Mouse (Mus musculus) layer of hippocampus, adult 8-10 months (tissue): ENCODE results near the gene Ing1. TPM values are rescaled to one million over a fixed set of nuclear protein-coding genes. Genes with fewer than 3 reads are reported as not detected.

Experiments
- DNase-seq, 2 experiments: peaks; one replicate each; pipeline ENCODE4 v3.0.0; 2022; ENCODE audit warnings: low spot score in 2 of 2
- total RNA-seq, 4 experiments: library from RNA; stranded (reverse); gene quantifications; 2 replicates each; pipeline ENCODE4 v1.2.4; 2022

The Ing1 gene
- total RNA-seq, 4 experiments from 2014 or later = 35.7 to 43.2 (median 41.5) TPM

DNA sequence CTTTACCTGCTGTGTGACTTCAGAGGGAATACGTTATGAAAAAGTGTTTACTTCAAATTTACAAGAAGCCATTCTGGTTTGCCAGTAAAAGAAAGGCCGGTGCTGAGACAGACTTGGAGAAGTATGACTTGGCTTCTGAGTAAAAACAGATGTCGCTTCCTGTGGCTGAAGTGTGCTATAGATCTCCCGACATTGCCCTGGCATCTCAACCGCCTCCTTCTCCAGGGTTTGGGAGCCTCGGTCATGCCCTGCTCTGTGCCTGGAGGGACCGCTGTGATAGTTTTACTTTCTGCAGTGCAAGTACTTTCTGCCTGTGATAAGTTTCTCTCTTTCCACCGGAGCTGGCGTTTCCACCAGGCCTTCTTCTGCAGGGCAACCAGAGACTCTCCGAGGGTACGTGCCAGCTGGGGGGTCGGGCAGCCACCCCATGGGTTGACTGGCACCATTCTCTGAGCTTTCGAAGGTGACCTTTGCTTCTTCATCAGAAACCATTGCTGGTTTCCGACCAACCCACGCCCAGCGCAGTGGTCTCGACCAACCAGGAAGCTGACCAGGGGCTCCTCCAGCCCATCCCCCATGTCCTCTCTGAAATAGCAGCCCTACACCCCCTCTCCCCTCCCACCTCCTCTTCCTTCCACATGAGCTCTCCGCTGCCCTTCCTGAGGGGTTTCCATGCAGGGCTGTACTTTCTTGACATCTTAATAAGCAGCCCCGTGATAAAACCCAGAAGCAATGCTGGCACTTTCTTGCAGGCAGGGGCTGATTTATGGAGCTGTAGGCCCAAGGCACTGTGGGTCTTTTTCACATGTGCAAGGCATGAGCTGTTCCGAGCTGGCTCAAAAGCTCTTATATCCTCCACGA lies 30.4 kb downstream of the Ing1 start:
- DNase-seq = no peak

GRCm38 (mm10) chr8:11586374-11586745 lies 31.0 kb downstream of the Ing1 start:
- no peak for DNase-seq

GRCm38 (mm10) chr8:11591837-11592236 lies 36.5 kb downstream of the Ing1 start:
- no peak for DNase-seq

- no peak for DNase-seq
These were observed 36.9 kb downstream of the Ing1 start for GRCm38 (mm10) chr8:11592296-11592695.

DNA sequence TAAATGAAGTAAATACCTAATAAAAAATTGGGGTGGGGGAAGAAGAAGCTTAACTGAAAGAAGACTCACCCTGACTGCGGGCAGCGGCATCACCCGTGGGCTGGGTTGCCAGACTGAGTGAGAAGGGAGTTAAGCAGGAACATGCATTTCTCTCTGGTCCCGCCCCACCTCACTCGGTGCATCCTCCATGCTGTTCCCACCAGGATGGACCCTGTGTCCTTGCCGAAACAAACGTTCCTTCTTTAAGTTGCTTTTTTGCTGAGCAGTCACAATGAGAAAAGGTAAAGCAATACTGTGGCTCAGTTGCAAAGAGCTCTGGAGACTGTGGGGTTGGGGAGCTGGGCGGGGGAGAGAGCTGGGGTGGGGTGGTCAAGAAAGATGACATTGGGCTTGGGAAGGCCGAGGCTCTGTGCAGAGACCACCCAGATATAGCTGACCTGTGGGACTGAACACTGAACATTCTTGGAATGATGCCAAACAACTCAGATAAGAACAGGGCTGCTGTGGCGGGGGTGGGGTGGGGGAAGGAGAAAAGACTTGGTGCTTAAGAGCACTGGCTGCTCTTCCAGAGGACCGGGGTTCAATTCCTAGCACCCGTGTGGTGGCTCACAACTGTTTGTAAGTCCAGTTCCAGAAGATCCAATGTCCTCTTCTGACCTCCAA lies 38.0 kb downstream of the Ing1 start:
- no peak for DNase-seq

DNA sequence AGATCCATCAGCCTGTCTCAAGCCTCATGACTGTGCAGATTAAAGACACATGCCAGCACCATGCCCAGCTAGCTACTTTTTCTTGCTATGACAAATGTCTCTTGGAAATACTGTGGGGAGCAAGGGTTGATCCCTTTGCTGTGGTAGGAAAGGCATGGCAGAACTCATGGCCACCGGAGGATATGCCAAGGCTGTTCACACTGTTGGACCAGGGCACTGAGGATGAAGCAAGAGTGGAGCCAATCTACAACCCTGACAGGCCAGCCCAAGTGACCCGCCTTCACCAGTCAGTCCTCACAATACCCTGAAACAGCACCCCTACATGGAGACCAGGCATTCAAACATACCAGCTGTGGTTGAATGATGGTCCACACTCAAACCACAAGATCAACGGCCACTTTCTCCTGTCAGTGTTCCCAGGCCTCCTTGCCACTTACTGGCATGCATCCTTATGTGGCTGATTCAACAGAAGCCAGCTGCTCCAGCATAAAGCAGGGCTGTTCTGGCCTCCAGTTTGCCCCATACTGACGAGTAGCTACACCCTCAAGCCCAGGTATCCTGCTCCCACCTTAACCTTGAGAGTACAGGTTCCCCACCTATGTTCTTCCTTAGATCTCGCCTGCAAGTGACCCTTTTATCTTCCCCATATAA lies 45.1 kb downstream of the Ing1 start:
- no peak for DNase-seq

GRCm38 (mm10) chr8:11602006-11602680 lies 46.8 kb downstream of the Ing1 start:
- peak; percentile 24 to 44 for DNase-seq

DNA sequence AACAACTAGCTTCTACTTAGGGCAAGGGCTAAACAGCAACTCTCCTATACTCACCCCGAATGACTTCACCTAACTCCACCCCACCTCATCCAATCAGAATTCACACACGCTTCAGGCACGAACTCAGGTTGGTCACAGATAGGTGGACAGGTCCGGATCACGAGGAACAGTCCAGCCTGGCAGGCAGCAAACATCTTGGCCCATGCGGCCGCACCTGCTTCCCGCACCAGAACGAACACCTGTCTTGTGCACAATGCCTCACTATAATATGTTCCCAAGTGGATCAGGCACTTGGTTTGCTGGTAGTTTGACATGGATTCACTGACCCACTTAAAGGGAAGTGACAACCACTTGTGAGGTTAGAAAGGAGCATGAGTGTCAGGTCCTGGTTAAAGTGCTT lies 53.5 kb downstream of the Ing1 start:
- DNase-seq = no peak

Other genes with a start within 250 kb of the Ing1 start
- 10 to 100 TPM; 39.6 to 55.5 (median 43.9) TPM for gene Col4a2, start 242.8 kb upstream of the Ing1 start, total RNA-seq
- 10 to 100 TPM; 34.9 to 38.4 (median 36.1) TPM for gene Col4a1, start 242.7 kb upstream of the Ing1 start, total RNA-seq
- 1 to 10 TPM in 1 of 4 experiments, under 1 TPM in 2, not detected in 1; 0.31 to 2.8 (median 0.90) TPM for gene Rab20, start 76.9 kb upstream of the Ing1 start, total RNA-seq
- gene Naxd, start 58.1 kb upstream of the Ing1 start, total RNA-seq = 10 to 100 TPM; 57.5 to 64.5 (median 63.5) TPM
- 10 to 100 TPM; 25.6 to 31.8 (median 27.4) TPM for gene Cars2, start 4.8 kb upstream of the Ing1 start, total RNA-seq
- 10 to 100 TPM; 51.0 to 76.2 (median 67.2) TPM for gene Ankrd10, start 80.2 kb downstream of the Ing1 start, total RNA-seq
- gene 1700016D06Rik, start 145.5 kb downstream of the Ing1 start, total RNA-seq = not detected
- gene Arhgef7, start 172.2 kb downstream of the Ing1 start, total RNA-seq = 100 to 1,000 TPM; 103 to 127 (median 110) TPM